Mouse (Mus musculus) C2C12 (cell line): ENCODE results near the gene Vamp8.

Source experiments
- CEBPB ChIP-seq: IDR thresholded peaks from one replicate; pipeline ENCODE4 v1.6.1; 2011; ENCODE audit warnings: low read depth, mild to moderate bottlenecking, control low read depth, moderate library complexity
- MAX ChIP-seq: IDR thresholded peaks from one replicate; pipeline ENCODE4 v1.6.1; 2011; ENCODE audit warnings: mild to moderate bottlenecking, control low read depth
- MYOG ChIP-seq: IDR thresholded peaks from one replicate; pipeline ENCODE4 v1.6.1; 2011; ENCODE audit not compliant: control insufficient read depth, insufficient read length; ENCODE audit errors: extremely low read depth

DNA sequence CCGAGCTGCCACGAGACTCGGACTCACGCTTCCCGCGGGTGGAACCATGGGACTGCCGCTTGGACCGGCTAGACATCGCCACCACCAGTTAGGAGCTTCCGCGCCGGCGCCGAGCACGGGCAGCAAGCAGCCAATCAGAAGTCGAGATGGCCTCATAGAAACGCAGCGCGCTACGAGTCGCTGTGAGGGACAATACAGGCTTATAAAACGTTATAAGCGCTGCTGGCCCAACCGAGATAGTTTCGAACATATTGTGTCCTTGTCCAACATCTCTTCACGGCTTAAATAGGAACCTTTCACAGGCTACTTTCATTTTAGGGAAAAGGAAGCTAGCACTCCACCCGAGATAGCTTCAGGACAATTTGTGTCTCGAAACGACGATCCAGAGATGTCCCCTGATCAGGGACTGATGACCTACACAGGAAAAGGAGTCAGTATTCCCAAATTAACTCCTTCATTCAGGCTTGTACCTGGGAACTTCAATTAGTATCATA, 45.4 kb downstream of the Vamp8 start, which contains the start of gene Usp39:
- TF ChIP-seq MYOG (no peak), MAX (peak; percentile 81), CEBPB (no peak)
